Mouse (Mus musculus): ENCODE measurements around the gene E130114P18Rik. TPM values are rescaled to one million over a fixed set of nuclear protein-coding genes. Genes with fewer than 3 reads are reported as not detected.

E130114P18Rik gene
- polyA plus RNA-seq, 1 experiment from 2014 or later, result 24.4 TPM

GRCm38 (mm10) chr4:97696684-97697615, 80.9 kb downstream of the E130114P18Rik start:
- H3K36me3 ChIP-seq, result no peaks in the 10 kb centered on the region
- H3K9ac ChIP-seq (replicated peaks), result no peak overlapping the region
- H3K4me3 ChIP-seq (replicated peaks), result no peak overlapping the region
- ATAC-seq, result no peak
- no peak overlapping the region for H3K27ac ChIP-seq
- no peaks in the 10 kb centered on the region for H3K4me1 ChIP-seq (replicated peaks)
- no peaks in the 10 kb centered on the region for H3K9me3 ChIP-seq
- WGBS, result 80% methylated on average over 7 of the region's 7 CpGs
- no peaks in the 10 kb centered on the region for H3K27me3 ChIP-seq
- H3K4me2 ChIP-seq (replicated peaks), result no peak overlapping the region

- Histone ChIP-seq H3K9ac (replicated peaks) (no peak overlapping the region), H3K4me2 (replicated peaks) (no peak overlapping the region), H3K27ac (no peak overlapping the region), H3K4me1 (replicated peaks) (no peaks in the 10 kb centered on the region), H3K4me3 (replicated peaks) (no peak overlapping the region), H3K27me3 (no peaks in the 10 kb centered on the region), H3K9me3 (no peaks in the 10 kb centered on the region), H3K36me3 (no peaks in the 10 kb centered on the region)
- ATAC-seq, result no peak
- WGBS, result 78% methylated on average over 7 of the region's 7 CpGs
Observed at GRCm38 (mm10) chr4:97695414-97696040, 82.4 kb downstream of the E130114P18Rik start.

- ATAC-seq, result no peak
- Histone ChIP-seq H3K27ac (no peak overlapping the region), H3K4me1 (replicated peaks) (no peaks in the 10 kb centered on the region; the same call in 1 of the 2 replicates), H3K4me3 (replicated peaks) (no peak overlapping the region), H3K4me2 (replicated peaks) (no peak overlapping the region), H3K9ac (replicated peaks) (no peak overlapping the region), H3K36me3 (no peaks in the 10 kb centered on the region), H3K27me3 (no peaks in the 10 kb centered on the region), H3K9me3 (no peaks in the 10 kb centered on the region)
- WGBS, result 94% methylated on average over 4 of the region's 4 CpGs
Observed at GRCm38 (mm10) chr4:97693931-97694330, 83.9 kb downstream of the E130114P18Rik start.

GRCm38 (mm10) chr4:97693054-97693453, 84.8 kb downstream of the E130114P18Rik start:
- Histone ChIP-seq H3K27me3 (no peaks in the 10 kb centered on the region), H3K4me2 (replicated peaks) (no peak overlapping the region)
- 92% methylated on average over 4 of the region's 4 CpGs for WGBS

GRCm38 (mm10) chr4:97690384-97690766, 87.5 kb downstream of the E130114P18Rik start:
- Histone ChIP-seq H3K27me3 (no peaks in the 10 kb centered on the region), H3K9me3 (no peaks in the 10 kb centered on the region), H3K36me3 (no peaks in the 10 kb centered on the region), H3K4me2 (replicated peaks) (no peak overlapping the region), H3K4me3 (replicated peaks) (no peak overlapping the region), H3K9ac (replicated peaks) (no peak overlapping the region), H3K27ac (no peak overlapping the region), H3K4me1 (replicated peaks) (no peaks in the 10 kb centered on the region; the same call in 1 of the 2 replicates)
- 85% methylated on average over 7 of the region's 7 CpGs for WGBS
- no peak for ATAC-seq

More at GRCm38 (mm10) chr4:97693054-97693453, 84.8 kb downstream of the E130114P18Rik start:
- Histone ChIP-seq H3K9me3 (no peaks in the 10 kb centered on the region), H3K4me1 (replicated peaks) (no peaks in the 10 kb centered on the region; the same call in 1 of the 2 replicates), H3K36me3 (no peaks in the 10 kb centered on the region), H3K4me3 (replicated peaks) (no peak overlapping the region), H3K27ac (no peak overlapping the region), H3K9ac (replicated peaks) (no peak overlapping the region)
- ATAC-seq, result no peak

- Histone ChIP-seq H3K4me1 (replicated peaks) (no peaks in the 10 kb centered on the region; the same call in 1 of the 2 replicates), H3K27ac (no peak overlapping the region), H3K36me3 (no peaks in the 10 kb centered on the region), H3K9ac (replicated peaks) (no peak overlapping the region), H3K4me3 (replicated peaks) (no peak overlapping the region), H3K9me3 (no peaks in the 10 kb centered on the region), H3K4me2 (replicated peaks) (no peak overlapping the region), H3K27me3 (no peaks in the 10 kb centered on the region)
- WGBS, result 67% methylated on average over 8 of the region's 8 CpGs
- ATAC-seq, result no peak
Observed at GRCm38 (mm10) chr4:97689456-97690383, 88.2 kb downstream of the E130114P18Rik start.

- WGBS, result 84% methylated on average over 5 of the region's 5 CpGs
- no peak overlapping the region for H3K4me3 ChIP-seq (replicated peaks)
- H3K4me1 ChIP-seq (replicated peaks), result no peaks in the 10 kb centered on the region; the same call in 1 of the 2 replicates
- no peak overlapping the region for H3K9ac ChIP-seq (replicated peaks)
- no peak overlapping the region for H3K27ac ChIP-seq
- no peaks in the 10 kb centered on the region for H3K9me3 ChIP-seq
- H3K27me3 ChIP-seq, result no peaks in the 10 kb centered on the region
- no peak for ATAC-seq
- no peaks in the 10 kb centered on the region for H3K36me3 ChIP-seq
- no peak overlapping the region for H3K4me2 ChIP-seq (replicated peaks)
Observed at GRCm38 (mm10) chr4:97686020-97686419, 91.9 kb downstream of the E130114P18Rik start.

- Histone ChIP-seq H3K27me3 (peaks cover 9% of the 10 kb centered on the region; the same call in 1 of the 2 replicates), H3K4me2 (replicated peaks) (no peak overlapping the region), H3K9me3 (no peaks in the 10 kb centered on the region), H3K36me3 (no peaks in the 10 kb centered on the region), H3K27ac (no peak overlapping the region), H3K4me1 (replicated peaks) (peaks cover 30% of the 10 kb centered on the region), H3K9ac (replicated peaks) (no peak overlapping the region), H3K4me3 (replicated peaks) (no peak overlapping the region)
- peak; percentile 53 for ATAC-seq
- WGBS, result 20% methylated on average over 2 of the region's 2 CpGs
Observed at GRCm38 (mm10) chr4:97676579-97676937, 101.3 kb downstream of the E130114P18Rik start.

- ATAC-seq, result peak; percentile 73
- H3K4me2 ChIP-seq (replicated peaks), result peak overlapping the region; percentile 47
- peaks cover 30% of the 10 kb centered on the region for H3K4me1 ChIP-seq (replicated peaks)
- peaks cover 9% of the 10 kb centered on the region; the same call in 1 of the 2 replicates for H3K27me3 ChIP-seq
- H3K36me3 ChIP-seq, result no peaks in the 10 kb centered on the region
- H3K9me3 ChIP-seq, result no peaks in the 10 kb centered on the region
- WGBS, result 25% methylated on average over 16 of the region's 16 CpGs
- H3K4me3 ChIP-seq (replicated peaks), result peak overlapping the region; percentile 13; the same call in 1 of the 2 replicates
- 0 out of 2 replicates have a peak overlapping the region, but pooled peaks have one; percentile 1 for H3K27ac ChIP-seq
- H3K9ac ChIP-seq (replicated peaks), result 0 out of 2 replicates have a peak overlapping the region, but pooled peaks have one; percentile 17
Observed at GRCm38 (mm10) chr4:97675741-97676578, 101.9 kb downstream of the E130114P18Rik start.

- H3K27me3 ChIP-seq, result peaks cover 9% of the 10 kb centered on the region; the same call in 1 of the 2 replicates
- 80% methylated on average over 6 of the region's 6 CpGs for WGBS
- no peak for ATAC-seq
- H3K9ac ChIP-seq (replicated peaks), result no peak overlapping the region
- H3K9me3 ChIP-seq, result no peaks in the 10 kb centered on the region
- no peak overlapping the region for H3K27ac ChIP-seq
- no peak overlapping the region for H3K4me2 ChIP-seq (replicated peaks)
- H3K36me3 ChIP-seq, result no peaks in the 10 kb centered on the region
- no peak overlapping the region for H3K4me3 ChIP-seq (replicated peaks)
- H3K4me1 ChIP-seq (replicated peaks), result peaks cover 30% of the 10 kb centered on the region
Observed at GRCm38 (mm10) chr4:97673854-97674510, 103.9 kb downstream of the E130114P18Rik start.

All from midbrain, embryonic 13.5 days (tissue).